14 mouse cellular contexts compared by ENCODE assay signal in the genomic region with DNA sequence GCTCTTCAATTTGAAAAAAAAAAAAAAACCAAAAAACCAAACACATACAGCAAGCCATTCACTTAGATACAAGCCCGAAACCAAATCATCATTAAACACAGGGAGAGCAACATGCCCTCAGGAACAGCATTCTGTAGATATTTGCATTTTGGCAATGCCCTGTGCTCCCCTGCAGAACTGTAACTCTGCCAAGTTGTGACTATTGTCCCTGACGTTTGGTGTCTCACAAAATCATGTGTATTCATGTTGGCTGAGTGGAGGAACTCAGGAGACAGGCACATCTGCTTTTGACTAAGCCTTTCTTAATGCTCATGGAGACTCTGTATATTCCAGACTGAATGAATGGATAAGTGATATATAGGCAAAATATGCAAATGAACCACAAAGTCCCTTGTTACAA.
DNase-seq lines count a peak whose midpoint lies in the region; ATAC-seq lines count a peak whose summit lies in the region.
"Had no signal": no experiment of that assay in that cellular context is flagged by ENCODE, and none has a peak within 500 bp of the region (broad histone marks: within the 10 kb centered on the region; RNA-seq: fewer than 3 reads in every experiment).

No protein-coding gene starts in this region.

- H3K4me1 ChIP-seq in forebrain, embryonic 12.5 days = no peaks in the 10 kb centered on the region
- no peaks in the 10 kb centered on the region for H3K4me1 ChIP-seq in forebrain, embryonic 11.5 days (replicated peaks; ENCODE audit: control insufficient read depth, insufficient read depth, low read length)
- peaks cover 25% of the 10 kb centered on the region; the same call in 1 of the 2 replicates for H3K4me1 ChIP-seq in hindbrain, embryonic 14.5 days (replicated peaks; ENCODE audit: control insufficient read depth, insufficient read depth, low read length)
- no peaks in the 10 kb centered on the region; the same call in 1 of the 2 replicates for H3K4me1 ChIP-seq in limb, embryonic 10.5 days
- H3K4me1 ChIP-seq: limb, embryonic 13.5 days had no signal

- H3K4me2 ChIP-seq in forebrain, embryonic 12.5 days = no peak overlapping the region
- no peak overlapping the region for H3K4me2 ChIP-seq in forebrain, embryonic 11.5 days (ENCODE audit: low read depth, low read length, severe bottlenecking)
- no peak overlapping the region for H3K4me2 ChIP-seq in hindbrain, embryonic 14.5 days (replicated peaks)
- H3K4me2 ChIP-seq: limb, embryonic 13.5 days; midbrain, embryonic 12.5 days; neural tube, embryonic 12.5 days had no signal

- no peak overlapping the region for H3K9ac ChIP-seq in forebrain, embryonic 12.5 days
- no peak overlapping the region for H3K9ac ChIP-seq in forebrain, embryonic 11.5 days (ENCODE audit: low read length)
- no peak overlapping the region for H3K9ac ChIP-seq in hindbrain, embryonic 14.5 days
- H3K9ac ChIP-seq: limb, embryonic 13.5 days; midbrain, embryonic 12.5 days; neural tube, embryonic 12.5 days had no signal

- no peaks in the 10 kb centered on the region for H3K27me3 ChIP-seq in forebrain, embryonic 12.5 days
- H3K27me3 ChIP-seq in forebrain, embryonic 11.5 days (ENCODE audit: control insufficient read depth, insufficient read depth, low read length) = no peaks in the 10 kb centered on the region
- H3K27me3 ChIP-seq in hindbrain, embryonic 14.5 days (ENCODE audit: control insufficient read depth, insufficient read depth, low read length) = no peaks in the 10 kb centered on the region
- no peaks in the 10 kb centered on the region for H3K27me3 ChIP-seq in limb, embryonic 10.5 days (ENCODE audit: low read depth, poor library complexity, severe bottlenecking)
- H3K27me3 ChIP-seq: limb, embryonic 13.5 days; midbrain, embryonic 12.5 days; neural tube, embryonic 12.5 days had no signal

- H3K36me3 ChIP-seq in forebrain, embryonic 12.5 days (replicated peaks) = no peaks in the 10 kb centered on the region
- no peaks in the 10 kb centered on the region for H3K36me3 ChIP-seq in forebrain, embryonic 11.5 days (ENCODE audit: control insufficient read depth, insufficient read depth, low read length)
- no peaks in the 10 kb centered on the region for H3K36me3 ChIP-seq in hindbrain, embryonic 14.5 days (replicated peaks; ENCODE audit: control insufficient read depth, insufficient read depth)
- no peaks in the 10 kb centered on the region for H3K36me3 ChIP-seq in limb, embryonic 10.5 days
- H3K36me3 ChIP-seq: limb, embryonic 13.5 days; midbrain, embryonic 12.5 days; neural tube, embryonic 12.5 days had no signal

- DNase-seq in forebrain, embryonic 11.5 days (ENCODE audit: low spot score) = no peak
- DNase-seq in Muller cell, postnatal 12 days (ENCODE audit: inconsistent ontology term) = peak; percentile 32
- DNase-seq in brain, embryonic 18.5 days (ENCODE audit: low read depth, low spot score) = peak; percentile 24
- peak; percentile 64 for DNase-seq in hindbrain, embryonic 14.5 days (ENCODE audit: low spot score)
- no peak for DNase-seq in lung, postnatal 10 days
- no peak for DNase-seq in limb, embryonic 10.5 days (ENCODE audit: low spot score)
- DNase-seq: heart, adult 2 months; lung, postnatal 36 days; thymus, adult 18-20 months had no signal

- no peaks in the 10 kb centered on the region for H3K9me3 ChIP-seq in forebrain, embryonic 12.5 days
- no peaks in the 10 kb centered on the region for H3K9me3 ChIP-seq in forebrain, embryonic 11.5 days (ENCODE audit: control insufficient read depth, low read length)
- no peaks in the 10 kb centered on the region for H3K9me3 ChIP-seq in hindbrain, embryonic 14.5 days (ENCODE audit: control insufficient read depth, low read length)
- no peaks in the 10 kb centered on the region for H3K9me3 ChIP-seq in limb, embryonic 10.5 days (replicated peaks)
- H3K9me3 ChIP-seq: limb, embryonic 13.5 days; midbrain, embryonic 12.5 days; neural tube, embryonic 12.5 days had no signal

- 0 out of 2 replicates have a peak, but pooled peaks have one; percentile 31 for ATAC-seq in forebrain, embryonic 12.5 days (ENCODE audit: low FRiP score)
- no peak for ATAC-seq in forebrain, embryonic 11.5 days (replicated peaks; ENCODE audit: low FRiP score)
- peak; percentile 75 for ATAC-seq in hindbrain, embryonic 14.5 days (ENCODE audit: low FRiP score)

- H3K27ac ChIP-seq in forebrain, embryonic 12.5 days = no peak overlapping the region
- H3K27ac ChIP-seq in forebrain, embryonic 11.5 days (ENCODE audit: low read depth, low read length) = no peak overlapping the region
- H3K27ac ChIP-seq in hindbrain, embryonic 14.5 days = no peak overlapping the region
- H3K27ac ChIP-seq in limb, embryonic 10.5 days = no peak overlapping the region
- H3K27ac ChIP-seq: heart, adult 2 months; limb, embryonic 13.5 days; midbrain, embryonic 12.5 days; neural tube, embryonic 12.5 days had no signal

- 45% methylated on average over 2 of the region's 2 CpGs for WGBS in forebrain, embryonic 12.5 days
- WGBS in forebrain, embryonic 11.5 days = 70% methylated on average over 2 of the region's 2 CpGs
- 19% methylated on average over 2 of the region's 2 CpGs for WGBS in hindbrain, embryonic 14.5 days
- 70% methylated on average over 2 of the region's 2 CpGs for WGBS in limb, embryonic 10.5 days

- no peak overlapping the region for H3K4me3 ChIP-seq in forebrain, embryonic 12.5 days (replicated peaks)
- H3K4me3 ChIP-seq in forebrain, embryonic 11.5 days (ENCODE audit: low read depth, low read length) = no peak overlapping the region
- no peak overlapping the region for H3K4me3 ChIP-seq in hindbrain, embryonic 14.5 days (replicated peaks; ENCODE audit: low read length)
- no peak overlapping the region for H3K4me3 ChIP-seq in limb, embryonic 10.5 days
- H3K4me3 ChIP-seq: erythroblast, embryonic 14.5 days; heart, adult 2 months; limb, embryonic 13.5 days; midbrain, embryonic 12.5 days; neural tube, embryonic 12.5 days had no signal

Comparison
In these comparisons a context has a peak if more than half of its experiments do, and no peak if none do; other contexts are left out.
1. DNase-seq: peak in Muller cell, postnatal 12 days (single experiment), brain, embryonic 18.5 days (single experiment) and hindbrain, embryonic 14.5 days (single experiment); none in forebrain, embryonic 11.5 days (single experiment), lung, postnatal 10 days (single experiment) and limb, embryonic 10.5 days (single experiment).